Mouse (Mus musculus) cerebellum, postnatal 4 days (tissue): Measurements from ENCODE around the gene Gm3183.
"Not testable (repeated sequence)": the region's sequence is repeated elsewhere in the genome, so short reads cannot be mapped to it uniquely, and the experiment has no call there.

Experiments
- DNase-seq, 2 experiments: peaks; one replicate each; pipeline ENCODE4 v3.0.0; 2022; ENCODE audit warnings: low spot score in 2 of 2, mixed read lengths in 1 of 2

Gm3183 gene

DNA sequence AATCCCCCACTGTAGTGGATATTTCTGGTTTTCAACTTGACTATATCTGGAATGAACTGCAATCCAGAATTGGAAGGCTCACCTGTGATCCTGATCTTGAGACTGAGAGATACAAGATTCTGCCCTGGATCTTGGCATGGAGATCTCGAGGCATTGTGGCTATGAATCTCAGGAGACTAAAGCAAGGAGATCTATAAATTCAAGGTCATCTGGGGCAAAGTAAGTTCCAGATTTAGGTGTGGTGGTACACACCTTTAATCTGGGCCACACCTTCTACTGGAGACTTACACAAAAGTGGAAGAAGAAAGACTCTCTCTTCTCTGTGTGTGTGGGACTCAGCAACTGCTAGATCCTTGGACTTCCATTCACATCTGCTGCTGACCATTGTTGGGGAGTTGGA, at the start of gene Gm3183:
Gene Gm3183 (plus strand): TSS at position 301 of the 400 bp plus-strand sequence.
- not testable (repeated sequence) for DNase-seq
